Mouse (Mus musculus) kidney, embryonic 16.5 days (tissue): Measurements from ENCODE around the gene Aen. TPM values are rescaled to one million over a fixed set of nuclear protein-coding genes. Genes with fewer than 3 reads are reported as not detected.

Source experiments
- ATAC-seq: fragments of 200-750 bp; cut with Nextera tagmentation; 2 replicates; pipeline ENCODE4 v1.8.0; 2017; ENCODE audit warnings: moderate TSS enrichment; ENCODE audit not compliant: low FRiP score, low TSS enrichment
- H3K27ac ChIP-seq: fragments of 300-500 bp; sonication (generic); 2 replicates; pipeline ENCODE4 v1.5.1; 2014; ENCODE audit warnings: low read length
- H3K27me3 ChIP-seq: fragments of 300-500 bp; sonication (generic); 2 replicates; pipeline ENCODE4 v1.6.1; 2014; ENCODE audit warnings: low read length, control low read depth, mixed read lengths; ENCODE audit not compliant: insufficient read depth
- H3K36me3 ChIP-seq: fragments of 300-500 bp; sonication (generic); 2 replicates; pipeline ENCODE4 v1.6.1; 2014; ENCODE audit warnings: low read length, control low read depth, mixed read lengths; ENCODE audit not compliant: insufficient read depth
- H3K4me1 ChIP-seq: fragments of 300-500 bp; sonication (generic); 2 replicates; pipeline ENCODE4 v1.6.1; 2014; ENCODE audit warnings: low read length, control low read depth, mixed read lengths; ENCODE audit not compliant: insufficient read depth
- H3K4me2 ChIP-seq: fragments of 300-500 bp; sonication (generic); replicated peaks from 2 replicates; pipeline ENCODE4 v1.6.1; 2014; ENCODE audit warnings: low read depth, low read length
- H3K4me3 ChIP-seq: fragments of 300-500 bp; sonication (generic); 2 replicates; pipeline ENCODE4 v1.5.1; 2014; ENCODE audit warnings: mild to moderate bottlenecking, low read length
- H3K9ac ChIP-seq: fragments of 300-500 bp; sonication (generic); replicated peaks from 2 replicates; pipeline ENCODE4 v1.6.1; 2014; ENCODE audit warnings: low read length
- H3K9me3 ChIP-seq: fragments of 300-500 bp; sonication (generic); 2 replicates; pipeline ENCODE4 v1.6.1; 2016; ENCODE audit warnings: low read length, control low read depth
- WGBS: fragments of 180-500 bp; shearing (Covaris S2); extraction: QIAGEN DNeasy Blood & Tissue Kit; methylation state at CpG from one replicate; pipeline ENCODE4 v1.1.7; 2014; 5-methylcytosine and 5-hydroxymethylcytosine counted together
- polyA plus RNA-seq: library from polyadenylated mRNA; unstranded; fragments of >200 nt; fragmentation: Nextera tagmentation; extraction: Ambion mirVana; gene quantifications from 2 replicates; pipeline ENCODE4 v1.2.1, GENCODE M21; 2015

The Aen gene
- polyA plus RNA-seq, 1 experiment from 2014 or later = 48.0 TPM

DNA sequence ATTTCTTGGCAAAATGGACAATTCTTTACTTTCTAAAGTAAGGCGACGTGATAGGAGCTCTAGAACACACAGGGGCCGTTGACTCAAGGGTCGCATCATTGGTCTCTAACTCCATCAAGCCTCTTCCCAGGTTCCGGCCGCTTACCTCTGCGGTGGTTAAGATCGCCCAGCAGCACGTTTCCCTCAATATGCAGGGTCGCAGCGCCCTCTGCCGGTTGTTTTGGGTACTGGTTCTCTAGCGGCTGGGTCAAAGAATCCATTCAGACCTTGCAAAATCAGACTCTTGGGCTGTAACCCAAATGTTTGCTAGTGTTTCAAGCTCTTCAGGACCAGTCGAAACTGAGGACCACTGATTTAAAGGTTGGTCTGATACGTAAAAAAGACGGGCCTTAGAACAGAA lies 5.0 kb upstream of the Aen start:
- H3K36me3 ChIP-seq = no peaks in the 10 kb centered on the region
- no peak overlapping the region for H3K27ac ChIP-seq
- H3K9ac ChIP-seq = no peak overlapping the region
- peaks cover 29% of the 10 kb centered on the region for H3K27me3 ChIP-seq
- 2% methylated on average over 16 of the region's 16 CpGs for WGBS
- no peak overlapping the region for H3K4me3 ChIP-seq
- ATAC-seq = no peak
- 0 out of 2 replicates have a peak, but pooled peaks cover 4% of the 10 kb centered on the region for H3K4me1 ChIP-seq
- no peak overlapping the region for H3K4me2 ChIP-seq
- H3K9me3 ChIP-seq = no peaks in the 10 kb centered on the region

- no peaks in the 10 kb centered on the region for H3K9me3 ChIP-seq
- H3K9ac ChIP-seq = no peak overlapping the region
- 87% methylated on average over 10 of the region's 10 CpGs for WGBS
- H3K4me3 ChIP-seq = no peak overlapping the region
- no peak overlapping the region for H3K4me2 ChIP-seq
- ATAC-seq = no peak
- H3K27ac ChIP-seq = no peak overlapping the region
- H3K27me3 ChIP-seq = peaks cover 6% of the 10 kb centered on the region; the same call in 1 of the 2 replicates
- H3K36me3 ChIP-seq = peaks cover 8% of the 10 kb centered on the region; the same call in 1 of the 2 replicates
- peaks cover 19% of the 10 kb centered on the region for H3K4me1 ChIP-seq
Measured at GRCm38 (mm10) chr7:78893917-78894316, 1.7 kb upstream of the Aen start.

DNA sequence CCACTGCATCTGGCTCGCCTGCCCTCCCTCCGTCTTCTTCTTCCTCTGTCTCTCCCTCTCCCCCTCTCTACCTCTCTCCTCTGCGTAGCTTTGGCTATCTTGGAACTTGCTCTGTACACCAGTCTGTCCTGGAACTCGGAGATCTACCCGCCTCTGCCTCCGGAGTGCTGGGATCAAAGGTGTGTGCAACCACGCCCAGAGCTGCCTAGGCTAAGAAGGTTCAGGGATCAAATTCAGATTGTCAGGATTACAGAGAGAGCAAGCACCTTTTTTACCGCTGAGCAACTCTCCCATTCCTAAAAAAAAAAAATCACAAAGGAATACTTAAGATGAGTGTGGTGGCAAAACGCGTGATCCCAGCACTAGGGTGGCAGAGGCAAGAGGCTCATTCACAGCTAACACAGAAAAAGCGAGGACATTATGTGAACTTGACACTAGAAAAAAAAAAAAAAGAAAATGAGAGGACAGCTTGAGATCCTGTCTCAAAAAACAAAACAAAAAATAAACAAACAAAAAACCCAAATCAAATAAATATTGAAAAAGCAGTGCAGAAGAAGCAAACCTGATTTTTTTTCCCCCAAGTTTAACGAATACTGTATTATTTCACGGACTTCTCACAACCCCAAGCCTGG lies 517 bp upstream of the Aen start:
- ATAC-seq = no peak
- Histone ChIP-seq H3K27me3 (no peaks in the 10 kb centered on the region), H3K4me1 (peaks cover 19% of the 10 kb centered on the region), H3K9ac (no peak overlapping the region; the same call in 1 of the 2 replicates), H3K36me3 (peaks cover 8% of the 10 kb centered on the region; the same call in 1 of the 2 replicates), H3K4me2 (peak overlapping the region; percentile 87), H3K9me3 (no peaks in the 10 kb centered on the region), H3K27ac (peak overlapping the region; percentile 73; the same call in 1 of the 2 replicates), H3K4me3 (peak overlapping the region; percentile 99)
- WGBS = 54% methylated on average over 13 of the region's 13 CpGs

GRCm38 (mm10) chr7:78897567-78897966 lies 1.9 kb downstream of the Aen start:
- no peaks in the 10 kb centered on the region for H3K27me3 ChIP-seq
- H3K9me3 ChIP-seq = no peaks in the 10 kb centered on the region
- H3K4me1 ChIP-seq = peaks cover 19% of the 10 kb centered on the region
- no peak overlapping the region for H3K4me2 ChIP-seq
- no peak for ATAC-seq
- no peak overlapping the region for H3K27ac ChIP-seq
- H3K9ac ChIP-seq = 0 out of 2 replicates have a peak overlapping the region, but pooled peaks have one; percentile 12
- 93% methylated on average over 3 of the region's 3 CpGs for WGBS
- H3K36me3 ChIP-seq = peaks cover 15% of the 10 kb centered on the region
- H3K4me3 ChIP-seq = no peak overlapping the region

DNA sequence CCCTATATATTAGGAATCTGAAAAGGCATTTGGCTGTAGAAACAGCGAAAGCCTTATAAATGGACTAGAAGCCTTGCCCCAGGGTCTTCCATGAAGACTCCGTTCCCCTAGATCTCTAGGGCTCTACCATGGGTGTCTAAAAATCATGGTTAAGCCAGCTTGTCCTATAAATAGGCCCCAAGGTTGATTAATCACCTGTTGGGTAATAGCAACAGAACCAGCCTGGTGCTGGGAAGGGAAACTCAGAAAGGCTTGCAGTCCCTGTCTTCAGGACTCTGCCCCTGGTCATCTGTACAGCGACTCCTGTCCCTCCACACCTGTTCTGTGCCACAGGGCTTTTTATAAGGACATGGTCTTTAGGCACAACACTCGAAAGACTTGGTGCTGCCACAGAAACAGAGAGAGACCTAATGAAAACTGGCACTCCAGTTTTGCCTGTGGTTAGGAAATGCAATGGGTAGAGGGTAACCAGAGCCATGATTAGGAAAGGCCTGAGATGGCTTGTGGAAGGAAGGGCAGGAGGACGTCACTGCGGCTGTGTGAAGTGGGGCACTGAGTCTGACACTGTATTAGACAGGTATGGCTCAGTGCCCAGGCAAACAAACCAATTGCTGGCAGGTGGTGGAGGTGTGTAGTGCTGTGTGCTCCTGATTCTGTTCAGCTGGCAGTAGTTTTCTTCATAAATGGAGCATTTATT lies 7.7 kb downstream of the Aen start:
- Histone ChIP-seq H3K27me3 (no peaks in the 10 kb centered on the region), H3K27ac (no peak overlapping the region)

DNA sequence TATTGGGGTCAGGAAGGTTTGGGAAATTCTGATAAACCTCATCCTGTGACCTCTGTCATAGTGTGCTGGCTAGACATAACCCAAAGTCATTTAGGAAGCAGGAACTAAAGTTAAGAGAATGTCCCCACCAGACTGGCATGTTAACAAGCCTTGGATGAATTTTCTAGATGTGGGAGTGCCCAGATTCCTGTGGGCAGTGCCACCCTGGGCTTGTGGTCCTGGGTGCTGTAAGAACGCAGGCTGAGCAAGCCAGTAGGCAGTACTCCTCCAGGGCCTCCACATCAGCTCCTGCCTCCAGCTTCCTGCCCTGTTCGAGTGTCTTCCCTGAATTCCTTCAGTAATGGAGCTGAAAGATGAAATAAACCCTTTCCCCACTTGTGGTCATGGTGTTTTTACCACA lies 8.5 kb downstream of the Aen start:
- Histone ChIP-seq H3K27ac (no peak overlapping the region), H3K4me1 (no peaks in the 10 kb centered on the region), H3K36me3 (peaks cover 45% of the 10 kb centered on the region), H3K4me2 (no peak overlapping the region), H3K9me3 (no peaks in the 10 kb centered on the region), H3K4me3 (no peak overlapping the region), H3K9ac (no peak overlapping the region), H3K27me3 (no peaks in the 10 kb centered on the region)
- WGBS = 92% methylated on average over 2 of the region's 2 CpGs
- ATAC-seq = no peak

More for the DNA sequence above, 7.7 kb downstream of the Aen start:
- H3K4me1 ChIP-seq = no peaks in the 10 kb centered on the region
- H3K4me2 ChIP-seq = no peak overlapping the region
- no peak overlapping the region for H3K4me3 ChIP-seq
- WGBS = 95% methylated on average over 6 of the region's 6 CpGs
- no peaks in the 10 kb centered on the region for H3K9me3 ChIP-seq
- ATAC-seq = no peak
- no peak overlapping the region for H3K9ac ChIP-seq
- H3K36me3 ChIP-seq = peaks cover 49% of the 10 kb centered on the region

- H3K4me1 ChIP-seq = peaks cover 8% of the 10 kb centered on the region
- no peaks in the 10 kb centered on the region for H3K9me3 ChIP-seq
- no peak overlapping the region for H3K4me3 ChIP-seq
- H3K27me3 ChIP-seq = no peaks in the 10 kb centered on the region
- H3K27ac ChIP-seq = no peak overlapping the region
- H3K9ac ChIP-seq = no peak overlapping the region
- WGBS = 92% methylated on average over 6 of the region's 6 CpGs
- ATAC-seq = no peak
- no peak overlapping the region for H3K4me2 ChIP-seq
- peaks cover 31% of the 10 kb centered on the region for H3K36me3 ChIP-seq
Measured at GRCm38 (mm10) chr7:78909026-78909425, 13.4 kb downstream of the Aen start.

GRCm38 (mm10) chr7:78910336-78911098 lies 14.9 kb downstream of the Aen start:
- Histone ChIP-seq H3K27ac (no peak overlapping the region), H3K4me2 (no peak overlapping the region), H3K27me3 (no peaks in the 10 kb centered on the region), H3K9me3 (no peaks in the 10 kb centered on the region), H3K4me3 (no peak overlapping the region), H3K36me3 (peaks cover 19% of the 10 kb centered on the region), H3K4me1 (peaks cover 8% of the 10 kb centered on the region), H3K9ac (no peak overlapping the region)
- 46% methylated on average over 6 of the region's 6 CpGs for WGBS
- ATAC-seq = no peak

GRCm38 (mm10) chr7:78911209-78911608 lies 15.6 kb downstream of the Aen start:
- ATAC-seq = no peak
- peaks cover 13% of the 10 kb centered on the region for H3K36me3 ChIP-seq
- 91% methylated on average over 4 of the region's 4 CpGs for WGBS

More at GRCm38 (mm10) chr7:78911209-78911608, 15.6 kb downstream of the Aen start:
- Histone ChIP-seq H3K9ac (no peak overlapping the region), H3K4me1 (peaks cover 8% of the 10 kb centered on the region), H3K27ac (no peak overlapping the region), H3K4me3 (no peak overlapping the region), H3K4me2 (no peak overlapping the region), H3K9me3 (no peaks in the 10 kb centered on the region), H3K27me3 (no peaks in the 10 kb centered on the region)
